Mouse (Mus musculus): Measurements from ENCODE around the gene Gpat3. TPM values are rescaled to one million over a fixed set of nuclear protein-coding genes. Genes with fewer than 3 reads are reported as not detected.

Gene Gpat3
- polyA plus RNA-seq, 1 experiment: 4.7 TPM

DNA sequence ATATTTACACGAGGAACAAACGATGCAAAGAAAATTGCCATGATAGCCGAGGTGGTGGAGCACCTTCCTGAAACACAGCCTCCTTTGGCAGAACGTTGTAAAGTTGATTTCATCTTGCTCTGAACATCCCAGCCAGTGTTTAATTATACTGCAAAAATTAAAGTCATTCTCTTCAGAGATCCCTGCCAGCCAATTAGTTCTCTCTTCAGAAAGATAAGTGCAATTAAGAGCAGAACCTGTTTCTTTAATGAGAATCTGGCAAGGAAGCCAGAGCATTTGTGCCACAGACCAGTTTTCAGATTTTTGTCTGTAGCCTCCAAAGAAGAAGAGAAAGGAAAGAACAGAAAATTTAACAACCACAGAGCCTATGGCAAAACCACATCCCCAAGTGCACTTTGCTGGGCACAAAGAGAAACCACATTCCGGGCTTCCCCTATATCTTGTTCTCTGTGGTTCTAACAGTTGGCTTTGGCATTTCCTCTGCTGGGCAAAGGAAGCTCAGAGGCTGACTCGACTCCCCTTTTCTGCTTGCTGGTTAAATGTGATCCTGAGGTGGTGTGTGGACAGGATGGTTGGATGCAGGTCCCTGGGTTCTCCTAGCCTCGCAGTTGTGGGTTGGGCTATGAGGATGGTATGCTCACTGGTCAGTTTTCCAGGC is 40.9 kb downstream of the Gpat3 start:
- TF ChIP-seq TCF12 (IDR thresholded peaks at IDR 0.05; ENCODE audit: insufficient read depth, poor library complexity, severe bottlenecking) (no peak), USF1 (IDR thresholded peaks at IDR 0.05; ENCODE audit: low read depth) (no peak), SRF (IDR thresholded peaks at IDR 0.05; ENCODE audit: control insufficient read depth, insufficient read length, low read depth) (no peak), CEBPB (IDR thresholded peaks at IDR 0.05; ENCODE audit: insufficient read depth, poor library complexity, severe bottlenecking) (no peak), REST (IDR thresholded peaks at IDR 0.05; ENCODE audit: insufficient read depth, insufficient read length) (no peak), MYOG (IDR thresholded peaks at IDR 0.05; ENCODE audit: control insufficient read depth in 1 of 3, insufficient read depth in 1 of 3, insufficient read length in 2 of 3, low read depth in 2 of 3) (no peak), MAX (IDR thresholded peaks at IDR 0.05; ENCODE audit: low read depth) (no peak), TCF3 (IDR thresholded peaks at IDR 0.05; ENCODE audit: insufficient read length, low read depth) (no peak), MYOD1 (IDR thresholded peaks at IDR 0.05; ENCODE audit: control insufficient read depth in 1 of 3, insufficient read length in 2 of 3, low read depth in 2 of 3) (no peak), POLR2A (IDR thresholded peaks at IDR 0.05; ENCODE audit: insufficient read length, low read depth) (no peak), POLR2AphosphoS2 (IDR thresholded peaks at IDR 0.05; ENCODE audit: insufficient read length, low read depth) (no peak), E2F4 (IDR thresholded peaks at IDR 0.05; ENCODE audit: insufficient read depth) (no peak)
- Histone ChIP-seq H3K27me3 (ENCODE audit: control insufficient read depth, insufficient read depth, insufficient read length) (no peaks in the 10 kb centered on the region), H3ac (ENCODE audit: control insufficient read depth, insufficient read length) (no peak overlapping the region), H3K79me2 (ENCODE audit: control insufficient read depth, insufficient read depth) (no peaks in the 10 kb centered on the region), H3K4me3 (no peak overlapping the region), H3K4me2 (ENCODE audit: low read depth) (no peak overlapping the region), H3K36me3 (ENCODE audit: control insufficient read depth, insufficient read depth) (no peaks in the 10 kb centered on the region)

GRCm38 (mm10) chr5:100896199-100896598 is 50.7 kb downstream of the Gpat3 start:
- Histone ChIP-seq H3K36me3 (ENCODE audit: control insufficient read depth, insufficient read depth) (peaks cover 4% of the 10 kb centered on the region), H3K4me2 (ENCODE audit: low read depth) (no peak overlapping the region)
- TF ChIP-seq POLR2A (IDR thresholded peaks at IDR 0.05; ENCODE audit: insufficient read length, low read depth) (no peak), POLR2AphosphoS2 (IDR thresholded peaks at IDR 0.05; ENCODE audit: insufficient read length, low read depth) (no peak), USF1 (IDR thresholded peaks at IDR 0.05; ENCODE audit: low read depth) (no peak), CEBPB (IDR thresholded peaks at IDR 0.05; ENCODE audit: insufficient read depth, poor library complexity, severe bottlenecking) (no peak), MYOD1 (IDR thresholded peaks at IDR 0.05; ENCODE audit: control insufficient read depth in 1 of 3, insufficient read length in 2 of 3, low read depth in 2 of 3) (no peak)

GRCm38 (mm10) chr5:100899745-100900489 is 54.4 kb downstream of the Gpat3 start:
- no peaks in the 10 kb centered on the region for H3K27me3 ChIP-seq (ENCODE audit: control insufficient read depth, insufficient read depth, insufficient read length)
- H3K79me2 ChIP-seq (ENCODE audit: control insufficient read depth, insufficient read depth): no peaks in the 10 kb centered on the region
- no peak overlapping the region for H3K4me2 ChIP-seq (ENCODE audit: low read depth)
- H3K36me3 ChIP-seq (ENCODE audit: control insufficient read depth, insufficient read depth): no peaks in the 10 kb centered on the region
- H3K4me3 ChIP-seq: no peak overlapping the region
- no peak overlapping the region for H3ac ChIP-seq (ENCODE audit: control insufficient read depth, insufficient read length)
- TF ChIP-seq POLR2AphosphoS2 (IDR thresholded peaks at IDR 0.05; ENCODE audit: insufficient read length, low read depth): no peak
- no peak for TF ChIP-seq POLR2A (IDR thresholded peaks at IDR 0.05; ENCODE audit: insufficient read length, low read depth)
- TF ChIP-seq SRF (IDR thresholded peaks at IDR 0.05; ENCODE audit: control insufficient read depth, insufficient read length, low read depth): no peak
- no peak for TF ChIP-seq REST (IDR thresholded peaks at IDR 0.05; ENCODE audit: insufficient read depth, insufficient read length)
- TF ChIP-seq MAX (IDR thresholded peaks at IDR 0.05; ENCODE audit: low read depth): no peak

More at GRCm38 (mm10) chr5:100896199-100896598, 50.7 kb downstream of the Gpat3 start:
- Histone ChIP-seq H3K79me2 (ENCODE audit: control insufficient read depth, insufficient read depth) (no peaks in the 10 kb centered on the region), H3K4me3 (no peak overlapping the region), H3ac (ENCODE audit: control insufficient read depth, insufficient read length) (no peak overlapping the region), H3K27me3 (ENCODE audit: control insufficient read depth, insufficient read depth, insufficient read length) (no peaks in the 10 kb centered on the region)

GRCm38 (mm10) chr5:100901046-100901445 is 55.5 kb downstream of the Gpat3 start:
- Histone ChIP-seq H3K36me3 (ENCODE audit: control insufficient read depth, insufficient read depth) (no peaks in the 10 kb centered on the region), H3K4me2 (ENCODE audit: low read depth) (no peak overlapping the region), H3ac (ENCODE audit: control insufficient read depth, insufficient read length) (no peak overlapping the region), H3K27me3 (ENCODE audit: control insufficient read depth, insufficient read depth, insufficient read length) (no peaks in the 10 kb centered on the region), H3K4me3 (no peak overlapping the region), H3K79me2 (ENCODE audit: control insufficient read depth, insufficient read depth) (no peaks in the 10 kb centered on the region)
- TF ChIP-seq TCF3 (IDR thresholded peaks at IDR 0.05; ENCODE audit: insufficient read length, low read depth): no peak
- peak in 1 of 3 experiments; percentile 23 for TF ChIP-seq MYOG (IDR thresholded peaks at IDR 0.05; ENCODE audit: control insufficient read depth in 1 of 3, insufficient read depth in 1 of 3, insufficient read length in 2 of 3, low read depth in 2 of 3)

DNA sequence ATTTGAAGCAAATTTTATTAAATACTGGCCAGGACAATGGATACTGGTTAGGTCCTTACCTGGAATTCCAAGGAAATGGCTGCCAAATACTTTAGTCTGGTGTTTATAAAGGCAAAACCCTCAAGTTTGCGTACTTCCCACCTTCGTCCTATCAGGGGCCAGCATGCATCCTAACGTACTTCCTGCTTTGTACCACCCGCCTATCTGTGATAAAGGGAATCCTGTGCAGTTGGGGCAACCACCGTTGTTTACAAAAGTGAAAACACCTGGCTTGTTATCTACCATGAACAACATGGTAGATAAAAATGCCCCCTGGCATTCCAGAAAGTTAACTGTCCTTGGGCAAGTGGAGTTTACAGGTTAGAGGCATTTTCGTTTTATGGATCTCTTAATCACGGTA is 63.0 kb downstream of the Gpat3 start:
- no peak overlapping the region for H3K4me3 ChIP-seq
- no peaks in the 10 kb centered on the region for H3K27me3 ChIP-seq (ENCODE audit: control insufficient read depth, insufficient read depth, insufficient read length)
- H3ac ChIP-seq (ENCODE audit: control insufficient read depth, insufficient read length): no peak overlapping the region
- H3K36me3 ChIP-seq (ENCODE audit: control insufficient read depth, insufficient read depth): no peaks in the 10 kb centered on the region
- no peak overlapping the region for H3K4me2 ChIP-seq (ENCODE audit: low read depth)
- TF ChIP-seq TCF12 (IDR thresholded peaks at IDR 0.05; ENCODE audit: insufficient read depth, poor library complexity, severe bottlenecking) (no peak), SRF (IDR thresholded peaks at IDR 0.05; ENCODE audit: control insufficient read depth, insufficient read length, low read depth) (no peak), REST (IDR thresholded peaks at IDR 0.05; ENCODE audit: insufficient read depth, insufficient read length) (no peak), MYOD1 (IDR thresholded peaks at IDR 0.05; ENCODE audit: control insufficient read depth in 1 of 3, insufficient read length in 2 of 3, low read depth in 2 of 3) (no peak), E2F4 (IDR thresholded peaks at IDR 0.05; ENCODE audit: insufficient read depth) (no peak), CEBPB (IDR thresholded peaks at IDR 0.05; ENCODE audit: insufficient read depth, poor library complexity, severe bottlenecking) (no peak), MAX (IDR thresholded peaks at IDR 0.05; ENCODE audit: low read depth) (no peak), TCF3 (IDR thresholded peaks at IDR 0.05; ENCODE audit: insufficient read length, low read depth) (no peak), USF1 (IDR thresholded peaks at IDR 0.05; ENCODE audit: low read depth) (no peak), POLR2A (IDR thresholded peaks at IDR 0.05; ENCODE audit: insufficient read length, low read depth) (no peak), POLR2AphosphoS2 (IDR thresholded peaks at IDR 0.05; ENCODE audit: insufficient read length, low read depth) (no peak), MYOG (IDR thresholded peaks at IDR 0.05; ENCODE audit: control insufficient read depth in 1 of 3, insufficient read depth in 1 of 3, insufficient read length in 2 of 3, low read depth in 2 of 3) (no peak)
- no peaks in the 10 kb centered on the region for H3K79me2 ChIP-seq (ENCODE audit: control insufficient read depth, insufficient read depth)

Measured in myocyte (in vitro differentiated cells).